Mouse (Mus musculus): ENCODE results near the gene Trak1. TPM values are rescaled to one million over a fixed set of nuclear protein-coding genes. Genes with fewer than 3 reads are reported as not detected.

Trak1 gene
- polyA plus RNA-seq, 1 experiment from 2014 or later: 27.1 TPM

GRCm38 (mm10) chr9:121398761-121399160 is 101.5 kb downstream of the Trak1 start:
- Histone ChIP-seq H3K36me3 (ENCODE audit: control insufficient read depth, insufficient read depth, low read length) (no peaks in the 10 kb centered on the region), H3K9me3 (ENCODE audit: control insufficient read depth, low read length) (no peaks in the 10 kb centered on the region), H3K27ac (ENCODE audit: low read length) (peak overlapping the region; percentile 87), H3K4me3 (ENCODE audit: low read length) (no peak overlapping the region), H3K9ac (ENCODE audit: low read length) (peak overlapping the region; percentile 40; the same call in 1 of the 2 replicates), H3K4me1 (replicated peaks; ENCODE audit: control insufficient read depth, insufficient read depth, low read length) (peaks cover 29% of the 10 kb centered on the region), H3K4me2 (ENCODE audit: low read depth, low read length) (peak overlapping the region; percentile 45), H3K27me3 (ENCODE audit: control insufficient read depth, insufficient read depth, low read depth, low read length) (no peaks in the 10 kb centered on the region)
- 49% methylated on average over 7 of the region's 7 CpGs for WGBS
- peak; percentile 0; the same call in 1 of the 2 replicates for ATAC-seq (ENCODE audit: low read depth)

DNA sequence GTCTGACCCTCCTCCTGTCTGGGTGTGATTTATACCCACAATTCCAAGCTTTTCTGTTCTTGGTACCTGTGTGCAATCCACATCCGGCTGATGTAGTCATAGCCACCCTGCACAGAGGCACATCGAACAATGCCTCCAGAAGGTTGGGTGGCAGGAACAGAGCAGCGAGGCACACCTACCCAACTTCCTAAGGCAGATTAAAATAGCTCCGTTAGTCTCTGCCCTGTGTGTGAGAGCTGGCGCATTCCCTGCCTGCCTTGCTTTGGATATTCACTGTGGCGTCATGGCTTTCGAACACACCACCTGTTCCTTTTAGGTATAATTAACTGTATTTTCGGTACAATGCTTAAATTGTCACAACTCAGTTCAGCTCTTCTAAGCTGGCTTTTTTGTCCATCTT is 103.3 kb downstream of the Trak1 start:
- Histone ChIP-seq H3K4me1 (replicated peaks; ENCODE audit: control insufficient read depth, insufficient read depth, low read length) (peaks cover 29% of the 10 kb centered on the region), H3K9ac (ENCODE audit: low read length) (no peak overlapping the region), H3K4me2 (ENCODE audit: low read depth, low read length) (no peak overlapping the region), H3K4me3 (ENCODE audit: low read length) (no peak overlapping the region), H3K36me3 (ENCODE audit: control insufficient read depth, insufficient read depth, low read length) (no peaks in the 10 kb centered on the region), H3K9me3 (ENCODE audit: control insufficient read depth, low read length) (no peaks in the 10 kb centered on the region), H3K27me3 (ENCODE audit: control insufficient read depth, insufficient read depth, low read depth, low read length) (no peaks in the 10 kb centered on the region), H3K27ac (ENCODE audit: low read length) (no peak overlapping the region)
- 84% methylated on average over 8 of the region's 8 CpGs for WGBS
- no peak for ATAC-seq (ENCODE audit: low read depth)

- Histone ChIP-seq H3K27me3 (ENCODE audit: control insufficient read depth, insufficient read depth, low read depth, low read length) (no peaks in the 10 kb centered on the region), H3K36me3 (ENCODE audit: control insufficient read depth, insufficient read depth, low read length) (no peaks in the 10 kb centered on the region), H3K4me1 (replicated peaks; ENCODE audit: control insufficient read depth, insufficient read depth, low read length) (peaks cover 20% of the 10 kb centered on the region), H3K27ac (ENCODE audit: low read length) (peak overlapping the region; percentile 68), H3K4me3 (ENCODE audit: low read length) (peak overlapping the region; percentile 39), H3K9ac (ENCODE audit: low read length) (peak overlapping the region; percentile 40; the same call in 1 of the 2 replicates), H3K9me3 (ENCODE audit: control insufficient read depth, low read length) (no peaks in the 10 kb centered on the region), H3K4me2 (ENCODE audit: low read depth, low read length) (peak overlapping the region; percentile 51)
- 14% methylated on average over 16 of the region's 16 CpGs for WGBS
- peak; percentile 92 for ATAC-seq (ENCODE audit: low read depth)
Measured at GRCm38 (mm10) chr9:121403157-121403671, 105.9 kb downstream of the Trak1 start.

GRCm38 (mm10) chr9:121403699-121404098 is 106.4 kb downstream of the Trak1 start:
- Histone ChIP-seq H3K9ac (ENCODE audit: low read length) (peak overlapping the region; percentile 40; the same call in 1 of the 2 replicates), H3K36me3 (ENCODE audit: control insufficient read depth, insufficient read depth, low read length) (no peaks in the 10 kb centered on the region), H3K4me2 (ENCODE audit: low read depth, low read length) (peak overlapping the region; percentile 51), H3K9me3 (ENCODE audit: control insufficient read depth, low read length) (no peaks in the 10 kb centered on the region), H3K4me3 (ENCODE audit: low read length) (peak overlapping the region; percentile 39), H3K27ac (ENCODE audit: low read length) (peak overlapping the region; percentile 68), H3K27me3 (ENCODE audit: control insufficient read depth, insufficient read depth, low read depth, low read length) (no peaks in the 10 kb centered on the region), H3K4me1 (replicated peaks; ENCODE audit: control insufficient read depth, insufficient read depth, low read length) (peaks cover 15% of the 10 kb centered on the region)
- 44% methylated on average over 11 of the region's 11 CpGs for WGBS
- no peak for ATAC-seq (ENCODE audit: low read depth)

- Histone ChIP-seq H3K36me3 (ENCODE audit: control insufficient read depth, insufficient read depth, low read length) (no peaks in the 10 kb centered on the region), H3K4me1 (replicated peaks; ENCODE audit: control insufficient read depth, insufficient read depth, low read length) (peaks cover 9% of the 10 kb centered on the region), H3K4me3 (ENCODE audit: low read length) (no peak overlapping the region), H3K9me3 (ENCODE audit: control insufficient read depth, low read length) (no peaks in the 10 kb centered on the region), H3K4me2 (ENCODE audit: low read depth, low read length) (no peak overlapping the region), H3K27me3 (ENCODE audit: control insufficient read depth, insufficient read depth, low read depth, low read length) (no peaks in the 10 kb centered on the region), H3K27ac (ENCODE audit: low read length) (no peak overlapping the region), H3K9ac (ENCODE audit: low read length) (no peak overlapping the region)
- ATAC-seq (ENCODE audit: low read depth): no peak
- WGBS: 87% methylated on average over 8 of the region's 8 CpGs
Measured at GRCm38 (mm10) chr9:121405088-121405681, 107.9 kb downstream of the Trak1 start.

GRCm38 (mm10) chr9:121405792-121406191 is 108.5 kb downstream of the Trak1 start:
- no peak overlapping the region for H3K27ac ChIP-seq (ENCODE audit: low read length)
- peaks cover 9% of the 10 kb centered on the region for H3K4me1 ChIP-seq (replicated peaks; ENCODE audit: control insufficient read depth, insufficient read depth, low read length)
- H3K36me3 ChIP-seq (ENCODE audit: control insufficient read depth, insufficient read depth, low read length): no peaks in the 10 kb centered on the region
- H3K4me3 ChIP-seq (ENCODE audit: low read length): no peak overlapping the region
- WGBS: 78% methylated on average over 4 of the region's 4 CpGs
- H3K27me3 ChIP-seq (ENCODE audit: control insufficient read depth, insufficient read depth, low read depth, low read length): no peaks in the 10 kb centered on the region
- H3K9ac ChIP-seq (ENCODE audit: low read length): no peak overlapping the region
- no peak overlapping the region for H3K4me2 ChIP-seq (ENCODE audit: low read depth, low read length)
- H3K9me3 ChIP-seq (ENCODE audit: control insufficient read depth, low read length): no peaks in the 10 kb centered on the region
- no peak for ATAC-seq (ENCODE audit: low read depth)

DNA sequence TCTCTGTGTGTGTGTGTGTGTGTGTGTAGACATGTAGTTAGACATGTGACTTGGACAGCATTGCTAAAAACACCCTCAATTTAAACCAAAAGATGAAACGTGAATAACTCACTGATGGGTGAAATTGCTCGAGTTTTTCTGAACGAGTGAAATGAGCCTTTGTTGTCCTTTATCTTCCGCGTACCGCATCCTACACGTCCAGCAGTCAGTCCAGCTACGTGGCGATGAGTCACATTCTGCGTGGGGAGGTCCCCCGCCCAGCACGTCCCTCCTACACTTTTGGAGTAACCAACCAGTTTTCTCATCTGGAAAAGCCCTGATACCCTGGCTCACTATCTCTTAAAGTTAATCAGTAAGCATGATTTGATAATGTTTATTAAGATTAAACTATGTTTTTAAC is 116.9 kb downstream of the Trak1 start:
- WGBS: 83% methylated on average over 12 of the region's 12 CpGs
- Histone ChIP-seq H3K27me3 (ENCODE audit: control insufficient read depth, insufficient read depth, low read depth, low read length) (no peaks in the 10 kb centered on the region), H3K4me1 (replicated peaks; ENCODE audit: control insufficient read depth, insufficient read depth, low read length) (peaks cover 9% of the 10 kb centered on the region)

DNA sequence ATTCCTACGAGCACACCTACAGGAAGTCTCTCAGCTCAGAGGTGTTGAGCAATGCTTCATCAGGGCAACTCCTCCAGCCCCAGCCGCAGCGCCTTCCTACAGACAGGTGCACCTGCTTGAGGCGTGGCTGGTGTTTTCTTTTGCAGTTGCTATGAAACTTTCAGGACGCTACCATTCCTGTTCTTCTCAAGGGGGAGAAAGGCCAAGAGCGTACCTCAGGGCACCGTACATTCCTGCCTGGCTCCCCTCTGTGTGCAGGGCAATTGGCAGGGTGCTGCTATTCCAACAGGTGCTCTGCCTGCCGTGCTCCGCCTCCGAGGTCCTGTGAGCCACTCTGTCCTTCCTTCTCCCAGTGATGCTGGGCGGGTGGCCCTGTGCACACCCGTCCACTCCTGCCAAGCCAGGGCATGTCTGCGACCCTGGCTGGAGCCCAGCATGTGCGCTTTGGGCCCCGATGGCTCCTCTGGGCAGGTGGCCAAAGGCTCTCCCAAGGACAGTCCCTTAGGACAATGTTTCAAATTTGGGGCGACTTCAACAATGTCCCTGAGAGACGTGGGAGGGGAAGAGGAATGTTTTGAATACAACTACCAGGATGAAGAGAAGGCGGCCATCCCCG is 118.4 kb downstream of the Trak1 start:
- Histone ChIP-seq H3K27ac (ENCODE audit: low read length) (peak overlapping the region; percentile 83), H3K4me3 (ENCODE audit: low read length) (peak overlapping the region; percentile 41), H3K27me3 (ENCODE audit: control insufficient read depth, insufficient read depth, low read depth, low read length) (no peaks in the 10 kb centered on the region), H3K36me3 (ENCODE audit: control insufficient read depth, insufficient read depth, low read length) (no peaks in the 10 kb centered on the region), H3K9ac (ENCODE audit: low read length) (peak overlapping the region; percentile 57; the same call in 1 of the 2 replicates), H3K4me1 (replicated peaks; ENCODE audit: control insufficient read depth, insufficient read depth, low read length) (peaks cover 14% of the 10 kb centered on the region), H3K4me2 (ENCODE audit: low read depth, low read length) (peak overlapping the region; percentile 52), H3K9me3 (ENCODE audit: control insufficient read depth, low read length) (no peaks in the 10 kb centered on the region)
- peak; percentile 98 for ATAC-seq (ENCODE audit: low read depth)
- 52% methylated on average over 19 of the region's 19 CpGs for WGBS

More for the DNA sequence above, 116.9 kb downstream of the Trak1 start:
- H3K9me3 ChIP-seq (ENCODE audit: control insufficient read depth, low read length): no peaks in the 10 kb centered on the region
- no peak overlapping the region for H3K4me3 ChIP-seq (ENCODE audit: low read length)
- no peak overlapping the region for H3K27ac ChIP-seq (ENCODE audit: low read length)
- no peak for ATAC-seq (ENCODE audit: low read depth)
- no peaks in the 10 kb centered on the region for H3K36me3 ChIP-seq (ENCODE audit: control insufficient read depth, insufficient read depth, low read length)
- H3K4me2 ChIP-seq (ENCODE audit: low read depth, low read length): no peak overlapping the region
- no peak overlapping the region for H3K9ac ChIP-seq (ENCODE audit: low read length)

GRCm38 (mm10) chr9:121416460-121416859 is 119.2 kb downstream of the Trak1 start:
- ATAC-seq (ENCODE audit: low read depth): no peak
- Histone ChIP-seq H3K36me3 (ENCODE audit: control insufficient read depth, insufficient read depth, low read length) (no peaks in the 10 kb centered on the region), H3K4me3 (ENCODE audit: low read length) (peak overlapping the region; percentile 41), H3K27ac (ENCODE audit: low read length) (peak overlapping the region; percentile 83), H3K4me1 (replicated peaks; ENCODE audit: control insufficient read depth, insufficient read depth, low read length) (peaks cover 16% of the 10 kb centered on the region), H3K4me2 (ENCODE audit: low read depth, low read length) (peak overlapping the region; percentile 52), H3K9me3 (ENCODE audit: control insufficient read depth, low read length) (no peaks in the 10 kb centered on the region), H3K9ac (ENCODE audit: low read length) (peak overlapping the region; percentile 57; the same call in 1 of the 2 replicates), H3K27me3 (ENCODE audit: control insufficient read depth, insufficient read depth, low read depth, low read length) (no peaks in the 10 kb centered on the region)
- WGBS: 81% methylated on average over 5 of the region's 5 CpGs
